Mouse (Mus musculus) Muller cell, postnatal 12 days (primary cell): ENCODE measurements at regions not wholly inside any gene's neighbourhood (a gene's known extent, or its start where the extent isn't known, plus 50 kb on each side); places are given as distances from the start of the nearest gene placed in this dataset.
A peak's percentile ranks its signal among the peaks of the same experiment; 100 is the strongest.

Experiments
- DNase-seq: peaks from one replicate; pipeline ENCODE4 v3.0.0-alpha.2; 2015; ENCODE audit errors: inconsistent ontology term

GRCm38 (mm10) chr15:67391918-67392317 lies 891.2 kb upstream of the Lrrc6 start:
- no peak for DNase-seq

DNA sequence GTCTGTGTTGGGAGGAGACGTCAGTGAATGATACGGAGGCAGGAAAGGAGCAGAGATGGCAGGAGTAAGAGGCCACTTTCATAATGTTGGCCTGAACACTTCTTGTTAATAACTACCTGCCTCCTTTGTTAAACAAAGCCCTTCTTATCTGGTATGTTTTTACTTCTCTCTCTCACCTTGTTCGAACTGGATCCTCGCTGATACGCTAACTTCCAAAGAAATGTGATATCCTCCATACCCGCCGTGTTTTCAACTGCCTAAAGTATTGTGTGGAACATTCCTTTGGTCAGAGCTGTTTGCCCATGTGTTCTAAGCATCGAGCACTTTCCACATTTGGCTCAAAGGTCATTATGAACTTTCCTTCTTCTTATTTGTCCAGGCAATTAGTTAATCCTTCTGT lies 887.8 kb upstream of the Lrrc6 start:
- no peak for DNase-seq

DNA sequence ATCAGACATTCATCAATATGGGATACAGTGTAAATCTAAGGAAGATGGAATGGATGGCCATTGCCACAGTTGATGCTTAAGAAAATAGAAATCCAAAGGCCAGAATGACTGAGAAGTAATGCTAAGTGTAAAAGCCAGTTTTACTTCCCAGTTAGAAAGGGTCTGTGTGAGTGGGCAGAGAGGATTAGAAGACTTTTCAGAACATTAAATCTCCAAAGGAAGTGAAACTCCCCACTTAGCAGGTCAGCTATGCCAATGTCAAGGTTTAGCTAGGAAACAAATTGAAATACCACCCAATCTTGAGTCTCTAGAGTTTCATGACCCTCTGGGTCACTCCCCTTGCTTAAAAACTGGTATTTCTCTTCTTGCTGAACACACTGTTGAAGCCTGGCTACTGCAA lies 886.2 kb upstream of the Lrrc6 start:
- no peak for DNase-seq

DNA sequence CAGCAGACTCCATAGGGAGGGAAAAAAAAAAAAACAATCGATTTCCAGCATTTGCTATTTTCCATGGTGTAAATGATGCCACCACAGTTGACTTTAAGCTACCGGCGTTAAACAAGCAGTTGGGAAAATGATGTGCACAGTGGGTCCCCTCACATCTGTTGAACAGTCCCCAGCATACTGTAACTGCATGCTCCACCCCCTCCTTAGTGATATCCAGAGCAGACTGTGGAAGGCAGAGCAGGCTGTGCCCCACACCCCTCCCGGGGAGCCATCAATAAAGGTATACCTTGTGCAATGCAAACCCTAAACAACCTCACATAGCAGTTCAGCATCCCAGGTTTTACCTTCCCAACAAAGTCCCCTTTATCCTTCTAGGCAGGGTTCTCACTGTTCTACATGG lies 872.9 kb upstream of the Lrrc6 start:
- DNase-seq, result no peak

DNA sequence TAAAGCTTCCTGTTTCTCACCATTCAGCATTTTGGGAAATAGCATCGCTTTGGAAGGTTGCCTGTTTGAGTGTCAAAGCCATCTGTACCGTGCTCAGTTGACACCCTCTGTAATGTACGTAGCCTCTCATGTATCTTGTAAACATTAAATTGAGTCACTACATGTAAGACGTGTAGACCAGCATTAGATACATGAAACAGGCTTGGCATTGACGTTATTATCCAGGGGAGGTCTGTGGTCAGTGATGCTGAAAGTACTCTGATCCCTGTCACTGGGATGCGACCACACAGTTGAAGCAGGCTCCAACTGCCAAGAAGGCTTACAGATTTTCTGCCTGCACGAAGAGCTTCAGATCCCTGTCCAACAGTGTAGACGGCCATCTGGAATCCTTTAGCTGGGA lies 872.3 kb upstream of the Lrrc6 start:
- no peak for DNase-seq

- peak; percentile 98 for DNase-seq
These were observed 863.5 kb upstream of the Lrrc6 start for GRCm38 (mm10) chr15:67364099-67364756.

DNA sequence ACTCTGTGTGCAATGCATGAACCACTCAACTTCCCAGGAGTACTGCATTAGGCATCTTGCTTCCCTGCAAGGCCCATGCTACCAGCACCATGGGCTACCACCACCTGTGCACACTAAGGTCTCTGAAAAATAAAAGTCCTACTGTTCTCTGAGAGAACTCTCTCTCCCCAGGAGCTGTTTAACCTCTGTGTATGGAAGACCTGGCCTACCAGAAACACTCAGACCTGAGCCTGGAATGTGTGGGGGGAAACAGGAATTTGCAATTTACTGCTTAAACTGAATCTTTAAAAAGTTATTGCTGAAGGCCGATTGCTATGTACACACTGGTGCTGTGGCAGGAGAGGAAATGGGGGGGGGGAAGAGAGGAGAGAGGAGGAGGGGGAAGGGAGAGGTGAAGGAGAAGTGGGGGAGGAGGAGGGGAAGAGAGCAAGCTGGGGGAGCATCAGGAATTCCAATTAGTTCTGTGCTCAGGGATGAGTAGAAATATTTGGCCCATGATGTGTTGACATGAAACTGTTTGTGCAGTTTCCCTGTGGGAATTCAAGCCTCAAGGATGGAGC lies 860.4 kb upstream of the Lrrc6 start:
- peak; percentile 83 for DNase-seq

DNA sequence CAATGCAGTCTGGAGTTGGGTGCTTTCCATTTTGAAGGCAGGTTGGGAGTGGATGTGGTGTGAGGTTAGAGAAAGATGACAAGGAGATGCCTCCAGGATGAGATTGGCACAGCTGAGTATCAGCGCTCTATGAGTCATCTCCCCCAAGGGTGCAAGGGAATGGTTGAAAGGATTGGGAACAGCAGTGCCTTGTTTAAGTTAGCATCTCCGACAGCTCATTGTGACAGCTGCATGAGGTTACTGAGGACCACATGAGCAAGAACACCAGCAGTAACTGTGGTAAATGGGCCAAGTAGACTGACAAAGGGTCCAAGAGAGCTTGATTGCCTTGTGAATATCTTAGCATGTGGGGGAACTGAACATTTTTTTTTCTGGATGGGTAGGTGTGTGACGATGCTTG lies 857.2 kb upstream of the Lrrc6 start:
- peak; percentile 65 for DNase-seq

GRCm38 (mm10) chr15:67355334-67355733 lies 854.6 kb upstream of the Lrrc6 start:
- DNase-seq, result no peak

- DNase-seq, result no peak
These were observed 854.0 kb upstream of the Lrrc6 start for GRCm38 (mm10) chr15:67354598-67355159.

- DNase-seq, result no peak
These were observed 848.8 kb upstream of the Lrrc6 start for GRCm38 (mm10) chr15:67349501-67349900.

GRCm38 (mm10) chr15:67345179-67346148 lies 844.8 kb upstream of the Lrrc6 start:
- DNase-seq, result no peak

DNA sequence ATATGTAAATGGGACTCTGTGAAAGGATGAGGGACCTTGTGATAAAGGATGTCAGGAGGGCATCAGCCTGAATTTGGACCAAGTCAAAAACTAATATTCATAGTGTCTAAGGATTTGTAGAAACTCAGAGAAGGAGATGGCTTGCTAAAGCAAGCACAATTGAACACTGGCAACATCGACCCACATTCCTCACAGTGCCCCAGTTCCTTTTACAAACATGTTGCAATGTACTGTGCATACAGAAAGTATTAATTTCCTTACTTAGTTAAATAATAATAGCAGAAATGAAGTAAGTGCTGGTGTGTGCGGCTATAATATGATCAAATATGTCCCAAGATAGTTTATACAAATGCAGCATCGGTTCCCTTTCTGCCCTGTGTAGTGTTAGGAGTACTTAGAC lies 841.3 kb upstream of the Lrrc6 start:
- no peak for DNase-seq

DNA sequence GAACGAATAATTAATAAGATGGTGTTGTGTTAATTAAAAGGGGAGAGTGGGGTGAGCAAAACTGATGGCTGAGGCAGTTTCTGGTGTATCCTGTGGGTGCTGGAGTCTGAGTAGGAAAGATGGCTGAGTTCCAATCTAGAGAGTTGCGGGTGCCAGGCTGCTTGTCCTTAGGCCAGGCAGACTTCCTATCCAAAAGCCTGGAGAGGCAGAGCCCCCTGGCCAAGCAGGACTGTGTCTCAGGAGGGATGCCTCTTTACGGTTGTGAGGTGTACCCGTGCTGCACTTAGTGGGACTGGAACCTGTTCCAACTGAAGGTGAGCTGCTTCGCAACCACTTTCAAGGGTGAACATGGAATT lies 836.3 kb upstream of the Lrrc6 start:
- DNase-seq, result no peak

GRCm38 (mm10) chr15:67336294-67337039 lies 835.8 kb upstream of the Lrrc6 start:
- peak; percentile 34 for DNase-seq

DNA sequence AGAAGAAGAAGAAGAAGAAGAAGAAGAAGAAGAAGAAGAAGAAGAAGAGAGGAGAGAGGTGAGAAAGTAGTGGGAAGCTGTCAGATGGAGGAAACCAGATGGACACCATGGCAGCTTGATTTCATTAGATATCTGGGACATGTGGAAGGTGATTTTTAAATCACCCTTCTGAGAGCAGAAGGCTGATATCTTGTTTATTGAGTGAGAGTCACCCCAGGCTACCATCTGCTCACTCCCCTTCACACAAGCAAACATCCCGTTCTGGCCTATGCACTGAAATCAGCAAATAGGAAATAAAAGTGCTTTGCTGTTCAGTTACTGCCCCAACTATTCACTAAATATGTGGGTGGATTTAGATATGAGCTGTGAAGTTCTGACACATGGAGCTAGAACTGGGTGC lies 831.8 kb upstream of the Lrrc6 start:
- no peak for DNase-seq

DNA sequence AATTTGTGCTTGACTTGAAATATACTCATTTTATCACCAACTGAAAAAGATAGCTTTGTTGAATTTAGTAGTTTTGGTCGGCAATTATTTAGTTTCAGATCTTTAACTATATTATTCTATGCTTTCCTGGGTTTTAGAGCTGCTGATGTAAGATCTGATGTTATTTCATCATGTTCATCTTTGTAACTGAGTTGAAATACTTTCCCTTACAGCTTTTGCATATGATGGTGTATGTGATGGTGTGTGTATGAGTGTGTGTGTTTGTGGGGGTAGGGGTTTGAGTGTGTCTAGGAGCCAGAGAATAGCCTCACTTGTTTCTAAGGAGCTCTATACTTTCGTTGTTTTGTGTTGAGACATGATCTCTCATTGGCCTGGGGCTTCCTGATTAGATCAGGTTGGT lies 819.6 kb upstream of the Lrrc6 start:
- DNase-seq, result no peak

GRCm38 (mm10) chr15:67315202-67315601 lies 814.5 kb upstream of the Lrrc6 start:
- DNase-seq, result no peak

DNA sequence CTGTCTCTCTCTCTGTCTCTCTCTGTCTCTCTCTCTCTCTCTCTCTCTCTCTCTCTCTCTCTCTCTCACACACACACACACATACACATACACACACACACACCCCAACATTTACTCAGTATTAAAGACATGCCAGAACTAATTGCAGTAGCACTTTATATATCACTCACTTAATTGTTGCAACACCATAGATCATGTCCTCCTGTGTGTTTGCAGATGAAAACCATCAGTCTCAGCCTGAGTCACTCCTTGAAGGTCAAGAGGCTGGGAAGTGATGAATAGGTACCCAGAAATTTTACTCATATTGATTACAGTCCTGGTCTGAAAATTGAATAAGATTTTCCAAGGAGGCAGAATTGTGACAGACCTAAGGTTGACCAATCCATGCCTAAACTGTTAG lies 812.9 kb upstream of the Lrrc6 start:
- no peak for DNase-seq

- DNase-seq, result peak; percentile 84
These were observed 805.0 kb upstream of the Lrrc6 start for GRCm38 (mm10) chr15:67305681-67306080.

DNA sequence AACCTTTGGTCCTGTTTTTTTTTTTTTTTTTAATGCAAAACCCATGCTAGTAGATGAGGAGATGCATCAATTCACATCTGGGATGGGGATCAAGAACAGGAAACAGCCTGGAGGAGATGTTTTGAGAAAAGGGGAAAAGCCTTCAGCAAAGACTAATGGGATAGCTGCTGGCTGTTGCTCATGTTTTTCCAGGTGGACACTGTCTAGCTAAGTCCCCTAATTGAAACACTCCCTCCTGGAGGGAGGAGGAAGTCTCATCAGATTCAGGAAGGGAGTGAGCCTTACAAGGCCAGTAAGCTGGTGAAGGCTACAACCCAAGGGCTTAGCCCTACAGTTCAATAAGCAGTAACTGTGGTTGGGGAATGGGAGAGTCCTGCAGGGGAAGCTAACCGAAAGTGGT lies 803.1 kb upstream of the Lrrc6 start:
- DNase-seq, result no peak

- DNase-seq, result peak; percentile 93
These were observed 801.2 kb upstream of the Lrrc6 start for GRCm38 (mm10) chr15:67301871-67302363.
